Mouse (Mus musculus): ENCODE measurements at regions not wholly inside any gene's neighbourhood (a gene's known extent, or its start where the extent isn't known, plus 50 kb on each side); places are given as distances from the start of the nearest gene placed in this dataset.

DNA sequence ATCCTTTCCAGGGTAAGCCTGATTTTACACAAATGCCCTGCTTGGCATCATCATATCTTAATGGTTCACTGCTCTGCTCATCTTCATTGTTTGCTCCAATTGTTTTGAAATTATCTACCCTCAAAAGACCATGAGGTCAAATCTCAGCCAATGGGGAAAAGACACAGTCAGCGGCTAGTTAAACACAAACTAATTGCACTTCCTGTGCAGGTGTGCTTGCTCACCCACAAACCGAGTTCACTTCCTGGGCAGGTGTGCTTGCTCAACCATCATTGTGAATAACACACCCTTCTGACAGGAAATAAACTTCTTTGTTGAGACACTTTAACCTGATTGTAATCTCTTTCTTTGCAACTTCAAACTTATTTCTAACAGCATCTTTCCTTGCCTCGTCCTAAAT lies 75.8 kb upstream of the Ngly1 start:
- WGBS = 53% methylated on average over 3 of the region's 3 CpGs
- no peak overlapping the region for H3K27ac ChIP-seq (ENCODE audit: low read depth)
- ATAC-seq (ENCODE audit: insufficient read depth) = no peak
- no peak overlapping the region for H3K9ac ChIP-seq
- no peak for TF ChIP-seq CTCF (IDR thresholded peaks at IDR 0.05; ENCODE audit: low read depth)
- no peak overlapping the region for H3K4me3 ChIP-seq (ENCODE audit: low read depth, low read length)
- H3K27me3 ChIP-seq (ENCODE audit: insufficient read depth, low read length) = no peaks in the 10 kb centered on the region
- no peaks in the 10 kb centered on the region for H3K9me3 ChIP-seq (ENCODE audit: low read depth, low read length)
- no peaks in the 10 kb centered on the region for H3K36me3 ChIP-seq (ENCODE audit: insufficient read depth)
- no peaks in the 10 kb centered on the region for H3K4me1 ChIP-seq (ENCODE audit: insufficient read depth)
- DNase-seq = no peak
- no peak overlapping the region for H3K4me2 ChIP-seq

- no peak for DNase-seq
- Histone ChIP-seq H3K4me2 (no peak overlapping the region), H3K27me3 (ENCODE audit: insufficient read depth, low read length) (no peaks in the 10 kb centered on the region), H3K9me3 (ENCODE audit: low read depth, low read length) (no peaks in the 10 kb centered on the region), H3K4me1 (ENCODE audit: insufficient read depth) (no peaks in the 10 kb centered on the region), H3K4me3 (ENCODE audit: low read depth, low read length) (no peak overlapping the region), H3K27ac (ENCODE audit: low read depth) (no peak overlapping the region), H3K36me3 (ENCODE audit: insufficient read depth) (no peaks in the 10 kb centered on the region), H3K9ac (no peak overlapping the region)
- no peak for ATAC-seq (ENCODE audit: insufficient read depth)
- no peak for TF ChIP-seq CTCF (IDR thresholded peaks at IDR 0.05; ENCODE audit: low read depth)
- WGBS = 88% methylated on average over 3 of the region's 3 CpGs
Measured at GRCm38 (mm10) chr14:16178227-16178626, 70.9 kb upstream of the Ngly1 start.

- no peaks in the 10 kb centered on the region for H3K27me3 ChIP-seq (ENCODE audit: insufficient read depth, low read length)
- no peak overlapping the region for H3K27ac ChIP-seq (ENCODE audit: low read depth)
- no peaks in the 10 kb centered on the region for H3K4me1 ChIP-seq (ENCODE audit: insufficient read depth)
- no peak overlapping the region for H3K4me2 ChIP-seq
- H3K9ac ChIP-seq = no peak overlapping the region
- no peak for TF ChIP-seq CTCF (IDR thresholded peaks at IDR 0.05; ENCODE audit: low read depth)
- H3K4me3 ChIP-seq (ENCODE audit: low read depth, low read length) = no peak overlapping the region
- 54% methylated on average over 2 of the region's 2 CpGs for WGBS
- no peaks in the 10 kb centered on the region for H3K9me3 ChIP-seq (ENCODE audit: low read depth, low read length)
- DNase-seq (no peak), ATAC-seq (ENCODE audit: insufficient read depth) (no peak)
- no peaks in the 10 kb centered on the region for H3K36me3 ChIP-seq (ENCODE audit: insufficient read depth)
Measured at GRCm38 (mm10) chr14:16181822-16182221, 67.3 kb upstream of the Ngly1 start.

- H3K4me2 ChIP-seq = no peak overlapping the region
- H3K36me3 ChIP-seq (ENCODE audit: insufficient read depth) = no peaks in the 10 kb centered on the region
- H3K4me3 ChIP-seq (ENCODE audit: low read depth, low read length) = no peak overlapping the region
- no peaks in the 10 kb centered on the region for H3K4me1 ChIP-seq (ENCODE audit: insufficient read depth)
- no peaks in the 10 kb centered on the region for H3K9me3 ChIP-seq (ENCODE audit: low read depth, low read length)
- no peak overlapping the region for H3K9ac ChIP-seq
- DNase-seq = no peak
- H3K27ac ChIP-seq (ENCODE audit: low read depth) = no peak overlapping the region
- no peak for TF ChIP-seq CTCF (IDR thresholded peaks at IDR 0.05; ENCODE audit: low read depth)
- H3K27me3 ChIP-seq (ENCODE audit: insufficient read depth, low read length) = no peaks in the 10 kb centered on the region
- ATAC-seq (ENCODE audit: insufficient read depth) = no peak
Measured at GRCm38 (mm10) chr14:16185246-16185645, 63.8 kb upstream of the Ngly1 start.
